Mouse (Mus musculus) forebrain, embryonic 11.5 days (tissue): ENCODE data around the gene Myt1. TPM values are rescaled to one million over a fixed set of nuclear protein-coding genes. Genes with fewer than 3 reads are reported as not detected.

Experiments used
- ATAC-seq: fragments of 200-750 bp; cut with Nextera tagmentation; replicated peaks from 2 replicates; pipeline ENCODE4 v1.8.0; 2017; ENCODE audit warnings: moderate TSS enrichment; ENCODE audit not compliant: low FRiP score
- DNase-seq: peaks from one replicate; pipeline ENCODE4 v3.0.0-alpha.2; 2017; ENCODE audit warnings: low spot score
- H3K27ac ChIP-seq: fragments of 300-500 bp; sonication (generic); 2 replicates; pipeline ENCODE4 v1.5.1; 2014; ENCODE audit warnings: low read depth, low read length
- H3K27me3 ChIP-seq: fragments of 300-500 bp; sonication (generic); 2 replicates; pipeline ENCODE4 v1.6.1; 2014; ENCODE audit warnings: mild to moderate bottlenecking, low read length, mixed read lengths; ENCODE audit not compliant: control insufficient read depth, insufficient read depth
- H3K36me3 ChIP-seq: fragments of 300-500 bp; sonication (generic); 2 replicates; pipeline ENCODE4 v1.6.1; 2014; ENCODE audit warnings: mild to moderate bottlenecking, low read length, moderate library complexity, mixed read lengths; ENCODE audit not compliant: control insufficient read depth, insufficient read depth
- H3K4me1 ChIP-seq: fragments of 300-500 bp; sonication (generic); replicated peaks from 2 replicates; pipeline ENCODE4 v1.6.1; 2014; ENCODE audit warnings: low read length, mixed read lengths; ENCODE audit not compliant: control insufficient read depth, insufficient read depth
- H3K4me2 ChIP-seq: fragments of 300-500 bp; sonication (generic); 2 replicates; pipeline ENCODE4 v1.6.1; 2014; ENCODE audit warnings: low read depth, mild to moderate bottlenecking, low read length, moderate library complexity, mixed read lengths; ENCODE audit not compliant: severe bottlenecking
- H3K4me3 ChIP-seq: fragments of 300-500 bp; sonication (generic); 2 replicates; pipeline ENCODE4 v1.5.1; 2014; ENCODE audit warnings: low read depth, low read length
- H3K9ac ChIP-seq: fragments of 300-500 bp; sonication (generic); 2 replicates; pipeline ENCODE4 v1.6.1; 2014; ENCODE audit warnings: low read length
- H3K9me3 ChIP-seq: fragments of 300-500 bp; sonication (generic); 2 replicates; pipeline ENCODE4 v1.6.1; 2016; ENCODE audit warnings: low read length, mixed read lengths; ENCODE audit not compliant: control insufficient read depth
- WGBS: fragments of 180-500 bp; shearing (Covaris S2); extraction: QIAGEN DNeasy Blood & Tissue Kit; methylation state at CpG from one replicate; pipeline ENCODE4 v1.1.7; 2014; 5-methylcytosine and 5-hydroxymethylcytosine counted together
- polyA plus RNA-seq: library from polyadenylated mRNA; unstranded; fragments of >200 nt; fragmentation: Nextera tagmentation; extraction: Ambion mirVana; gene quantifications from 2 replicates; pipeline ENCODE4 v1.2.1, GENCODE M21; 2014

Myt1 gene
- polyA plus RNA-seq, 1 experiment from 2014 or later = 26.6 TPM

DNA sequence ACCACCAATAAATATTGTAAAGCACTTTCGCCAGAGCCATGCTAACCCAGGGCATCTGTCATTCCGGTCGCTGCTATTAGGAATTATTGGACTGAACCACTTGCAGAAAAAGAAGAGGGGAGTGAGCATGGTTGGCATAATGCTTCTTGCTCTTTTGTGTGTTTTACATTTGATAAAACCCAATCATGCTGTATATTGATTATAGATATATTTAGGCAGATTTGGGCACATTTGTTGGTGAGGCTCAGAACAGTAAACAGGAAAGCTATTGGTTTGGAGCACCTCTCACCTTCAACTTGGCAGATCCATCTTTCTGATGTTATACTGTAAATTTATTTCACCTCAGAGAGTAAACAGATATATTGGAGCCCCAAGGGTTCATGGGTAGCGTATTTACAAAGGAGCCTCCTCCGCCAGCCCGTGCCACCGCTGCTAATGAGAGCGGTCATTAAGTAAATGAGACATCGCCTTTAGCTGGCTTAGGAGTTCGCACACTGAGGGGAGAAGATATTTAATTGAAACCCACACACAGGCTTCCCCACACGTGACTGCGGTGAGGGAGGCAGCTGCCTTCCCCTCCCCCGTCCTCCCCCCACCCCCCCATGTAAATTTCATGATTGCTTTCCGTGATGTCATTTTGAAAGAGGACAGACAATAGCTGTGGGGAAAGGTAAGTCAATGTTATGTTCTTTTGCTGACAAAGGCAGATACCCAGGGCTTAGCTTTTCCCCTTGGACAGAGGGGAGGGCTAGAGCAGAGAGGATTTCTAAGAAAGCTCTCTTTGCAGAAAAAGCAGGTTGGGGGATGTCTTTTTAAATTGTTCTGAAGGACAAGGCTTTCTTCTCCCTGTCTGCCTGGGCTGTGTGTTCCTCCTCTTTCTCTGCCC lies 3.8 kb downstream of the Myt1 start:
- WGBS = 35% methylated on average over 14 of the region's 14 CpGs
- Histone ChIP-seq H3K36me3 (no peaks in the 10 kb centered on the region), H3K27me3 (no peaks in the 10 kb centered on the region), H3K9me3 (no peaks in the 10 kb centered on the region), H3K9ac (peak overlapping the region; percentile 53), H3K27ac (peak overlapping the region; percentile 80), H3K4me2 (peak overlapping the region; percentile 31; the same call in 1 of the 2 replicates), H3K4me1 (peaks cover 16% of the 10 kb centered on the region), H3K4me3 (peak overlapping the region; percentile 25)
- peak; percentile 73 for DNase-seq
- ATAC-seq = peak; percentile 73

DNA sequence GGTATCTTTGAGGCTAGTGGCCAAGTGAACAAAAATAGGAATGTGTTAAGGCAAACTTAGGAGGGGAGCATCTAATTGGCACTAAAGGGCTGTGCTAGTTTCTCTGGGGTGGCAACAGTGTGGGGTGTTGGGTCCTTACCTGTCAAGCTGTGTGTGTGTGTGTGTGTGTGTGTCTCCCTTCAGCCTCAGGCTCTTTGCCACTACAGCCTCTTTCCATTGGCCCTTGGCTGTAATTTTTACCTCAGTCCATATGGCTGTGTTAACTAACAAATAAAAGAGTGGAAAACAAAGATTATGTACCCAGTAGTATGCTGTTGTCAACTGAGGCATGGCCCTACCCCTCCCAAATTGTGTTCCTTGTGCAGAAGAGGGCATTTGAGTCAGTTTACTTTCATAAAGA lies 5.3 kb downstream of the Myt1 start:
- ATAC-seq (no peak), DNase-seq (no peak)
- Histone ChIP-seq H3K9ac (no peak overlapping the region), H3K27me3 (no peaks in the 10 kb centered on the region), H3K4me3 (peak overlapping the region; percentile 8; the same call in 1 of the 2 replicates), H3K27ac (no peak overlapping the region), H3K4me2 (peak overlapping the region; percentile 42), H3K9me3 (no peaks in the 10 kb centered on the region), H3K4me1 (peaks cover 8% of the 10 kb centered on the region), H3K36me3 (no peaks in the 10 kb centered on the region)

DNA sequence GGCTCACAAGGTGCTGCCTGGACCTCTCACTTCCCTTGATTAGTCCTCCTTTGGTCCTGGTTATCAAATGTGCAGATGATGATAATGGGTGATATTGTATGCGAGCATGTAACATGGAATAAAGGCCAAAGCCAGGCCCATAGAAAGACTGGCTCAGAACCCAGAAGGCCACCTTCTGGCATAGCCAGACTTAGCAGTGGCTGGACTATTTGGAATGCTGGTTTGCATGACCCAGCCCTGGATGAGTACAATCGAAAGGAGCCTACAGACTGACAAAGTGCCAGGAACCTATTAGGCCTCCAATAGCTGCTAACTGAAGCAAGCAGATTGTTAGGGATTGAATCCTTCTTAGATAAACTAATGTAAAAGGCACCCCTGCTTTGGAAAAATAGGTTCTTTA lies 6.3 kb downstream of the Myt1 start:
- Histone ChIP-seq H3K4me3 (peak overlapping the region; percentile 8; the same call in 1 of the 2 replicates), H3K9me3 (no peaks in the 10 kb centered on the region), H3K36me3 (no peaks in the 10 kb centered on the region), H3K27me3 (no peaks in the 10 kb centered on the region), H3K9ac (no peak overlapping the region), H3K27ac (no peak overlapping the region), H3K4me2 (peak overlapping the region; percentile 42; the same call in 1 of the 2 replicates), H3K4me1 (peaks cover 5% of the 10 kb centered on the region)
- ATAC-seq (no peak), DNase-seq (no peak)
- 90% methylated on average over 2 of the region's 2 CpGs for WGBS

DNA sequence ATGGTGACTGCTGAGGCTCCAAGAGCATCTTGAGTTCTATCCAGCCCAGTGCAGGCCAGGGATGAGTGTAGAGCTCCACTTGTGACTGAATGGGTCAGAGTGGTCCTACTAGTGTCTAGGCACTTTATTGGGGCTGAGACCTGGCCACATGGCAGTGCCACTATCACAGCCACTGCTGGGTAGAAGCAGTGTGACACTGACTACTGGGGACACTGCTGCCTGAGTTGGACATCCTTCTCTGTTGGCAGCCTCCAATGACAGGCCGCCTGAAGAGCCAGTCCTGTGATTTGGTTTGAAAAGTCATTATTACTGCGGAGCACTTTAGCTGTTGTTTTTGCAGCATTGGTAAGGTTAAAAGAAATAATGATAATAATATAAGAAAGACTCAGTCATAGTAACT lies 10.1 kb downstream of the Myt1 start:
- H3K4me2 ChIP-seq = no peak overlapping the region
- H3K9me3 ChIP-seq = no peaks in the 10 kb centered on the region
- DNase-seq = no peak
- peaks cover 2% of the 10 kb centered on the region; the same call in 1 of the 2 replicates for H3K4me1 ChIP-seq
- WGBS = 48% methylated on average over 2 of the region's 2 CpGs
- no peaks in the 10 kb centered on the region for H3K36me3 ChIP-seq
- H3K27me3 ChIP-seq = no peaks in the 10 kb centered on the region
- no peak overlapping the region for H3K4me3 ChIP-seq
- ATAC-seq = no peak; the same call in 1 of the 2 replicates
- no peak overlapping the region for H3K27ac ChIP-seq
- no peak overlapping the region for H3K9ac ChIP-seq

DNA sequence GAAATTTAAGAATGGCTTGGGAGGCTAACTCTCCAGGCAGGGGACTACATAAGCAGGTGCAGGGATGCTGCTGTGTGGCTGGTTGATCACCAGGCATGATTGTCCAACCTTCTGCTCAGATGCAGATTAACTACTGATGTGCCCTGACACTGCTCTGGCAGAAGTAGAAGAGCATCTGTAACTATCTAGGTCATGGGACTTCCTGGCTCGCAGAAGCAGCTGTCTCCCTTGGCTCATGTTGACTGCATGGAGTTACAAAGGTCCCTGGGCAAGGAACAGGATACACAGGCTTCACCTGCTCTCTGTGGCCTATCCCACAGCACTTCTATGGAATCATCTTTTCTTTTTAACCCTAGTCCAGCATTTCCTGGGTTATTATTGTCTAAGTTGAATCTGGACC lies 12.7 kb downstream of the Myt1 start:
- no peak for DNase-seq
- Histone ChIP-seq H3K4me2 (no peak overlapping the region), H3K4me3 (no peak overlapping the region), H3K9ac (no peak overlapping the region), H3K9me3 (no peaks in the 10 kb centered on the region), H3K4me1 (peaks cover 2% of the 10 kb centered on the region; the same call in 1 of the 2 replicates), H3K27me3 (no peaks in the 10 kb centered on the region), H3K36me3 (no peaks in the 10 kb centered on the region), H3K27ac (no peak overlapping the region)
- ATAC-seq = no peak
- 87% methylated on average over 1 of the region's 1 CpGs for WGBS

DNA sequence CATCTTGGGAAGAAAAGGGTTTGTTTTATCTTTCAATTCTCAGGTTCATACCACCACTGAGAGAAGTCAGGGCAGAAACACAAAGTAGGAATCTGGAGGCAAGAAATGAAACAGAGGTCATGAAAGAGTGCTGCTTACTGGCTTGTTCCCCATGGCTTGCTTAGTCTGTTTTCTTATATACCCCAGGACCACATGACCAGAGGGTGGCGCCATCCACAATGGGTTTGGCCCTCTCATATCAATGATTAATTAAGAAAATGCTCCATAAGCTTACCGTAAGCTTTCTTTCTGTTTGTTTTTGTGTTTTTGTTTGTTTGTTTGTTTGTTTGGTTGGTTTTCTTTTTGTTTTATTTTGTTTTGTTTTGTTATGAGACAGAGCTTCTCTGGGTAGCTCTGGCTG lies 14.6 kb downstream of the Myt1 start:
- Histone ChIP-seq H3K9me3 (no peaks in the 10 kb centered on the region), H3K9ac (no peak overlapping the region), H3K4me1 (peaks cover 2% of the 10 kb centered on the region; the same call in 1 of the 2 replicates), H3K27me3 (no peaks in the 10 kb centered on the region), H3K4me3 (no peak overlapping the region), H3K4me2 (no peak overlapping the region), H3K36me3 (no peaks in the 10 kb centered on the region), H3K27ac (no peak overlapping the region)
- ATAC-seq (no peak), DNase-seq (no peak)
- WGBS = 53% methylated on average over 2 of the region's 2 CpGs

DNA sequence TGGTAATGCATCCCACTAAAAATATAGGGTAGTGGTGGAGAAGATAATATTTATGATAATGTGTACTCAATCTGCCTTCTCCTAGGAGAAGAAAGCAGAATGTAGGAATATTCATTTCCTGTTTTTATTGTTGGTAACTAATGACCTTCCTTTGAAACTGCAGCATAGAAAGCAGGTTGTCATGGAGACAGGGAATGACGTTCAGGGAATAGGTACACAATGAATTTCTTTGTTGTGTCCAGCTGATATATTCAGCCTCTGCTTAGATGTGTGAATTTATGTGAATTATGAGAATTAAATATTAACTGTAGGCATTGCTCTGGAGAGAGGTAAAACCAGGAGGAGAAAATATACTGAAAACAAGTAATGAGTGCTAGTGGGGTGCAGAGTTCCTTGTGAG lies 18.3 kb downstream of the Myt1 start:
- no peak for DNase-seq
- 9% methylated on average over 1 of the region's 1 CpGs for WGBS

DNA sequence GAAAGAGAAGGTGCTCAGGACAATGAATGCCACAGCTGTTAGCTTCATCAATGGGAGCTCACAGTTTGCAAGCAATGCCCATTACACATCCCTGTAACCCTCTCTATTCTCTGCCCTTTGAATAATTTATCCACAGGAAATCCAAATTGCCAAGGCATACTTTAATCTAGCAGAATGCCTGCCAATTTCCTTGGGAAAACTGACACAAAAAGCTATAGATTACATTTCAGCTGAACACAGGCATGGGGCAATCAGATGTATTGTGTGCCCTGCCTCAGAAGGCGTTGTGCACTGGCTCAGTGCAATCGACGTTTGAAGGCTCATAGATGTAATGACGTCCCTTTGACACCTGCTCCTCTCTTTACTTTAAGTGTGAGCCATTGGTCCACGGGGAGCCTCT lies 24.7 kb downstream of the Myt1 start:
- Histone ChIP-seq H3K9ac (no peak overlapping the region), H3K4me1 (no peaks in the 10 kb centered on the region; the same call in 1 of the 2 replicates), H3K27me3 (no peaks in the 10 kb centered on the region), H3K27ac (no peak overlapping the region), H3K36me3 (no peaks in the 10 kb centered on the region), H3K4me2 (no peak overlapping the region), H3K4me3 (no peak overlapping the region), H3K9me3 (no peaks in the 10 kb centered on the region)
- WGBS = 54% methylated on average over 5 of the region's 5 CpGs
- no peak for ATAC-seq
- no peak for DNase-seq

More for the DNA sequence above, 18.3 kb downstream of the Myt1 start:
- Histone ChIP-seq H3K4me3 (no peak overlapping the region), H3K4me1 (no peaks in the 10 kb centered on the region), H3K27ac (0 out of 2 replicates have a peak overlapping the region, but pooled peaks have one; percentile 13), H3K4me2 (no peak overlapping the region), H3K9me3 (no peaks in the 10 kb centered on the region), H3K27me3 (no peaks in the 10 kb centered on the region), H3K36me3 (no peaks in the 10 kb centered on the region), H3K9ac (no peak overlapping the region)
- no peak for ATAC-seq
